Mouse (Mus musculus): ENCODE measurements around the gene Kcnk7. TPM values are rescaled to one million over a fixed set of nuclear protein-coding genes. Genes with fewer than 3 reads are reported as not detected.

The Kcnk7 gene
- total RNA-seq, 2 experiments from 2014 or later = not detected

DNA sequence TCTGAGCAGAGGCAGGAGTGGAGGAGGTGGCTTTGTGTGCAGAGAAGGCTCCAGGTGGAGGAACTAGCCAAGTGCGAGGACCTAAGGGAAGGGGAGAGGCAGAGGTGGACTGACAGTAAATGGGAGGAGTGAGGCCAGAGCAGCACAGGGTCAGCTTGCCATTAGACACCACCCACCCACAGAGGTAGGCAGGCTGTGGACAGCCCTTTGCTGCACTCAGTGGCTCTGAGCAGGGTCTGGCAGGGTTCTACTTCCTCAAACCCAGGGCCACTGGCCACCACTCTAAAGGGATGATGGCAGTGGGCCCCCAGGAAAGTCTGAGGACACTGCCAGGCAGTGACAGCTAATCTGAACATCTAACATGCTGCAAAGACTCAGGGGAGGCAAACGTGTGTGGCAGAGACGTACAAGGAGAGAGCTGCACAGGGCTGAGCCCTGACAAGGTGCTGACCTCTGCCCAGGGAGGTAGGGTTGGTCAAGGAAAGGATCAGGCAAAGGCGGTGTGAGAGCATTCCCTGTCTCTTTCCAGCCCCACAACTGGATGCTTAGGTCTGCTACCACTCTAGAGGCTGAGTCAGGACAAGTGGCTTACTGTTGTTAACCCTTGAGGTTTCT lies 19.9 kb downstream of the Kcnk7 start:
- DNase-seq = no peak
- intact Hi-C loops (cut with DNase I) = no loop called here

DNA sequence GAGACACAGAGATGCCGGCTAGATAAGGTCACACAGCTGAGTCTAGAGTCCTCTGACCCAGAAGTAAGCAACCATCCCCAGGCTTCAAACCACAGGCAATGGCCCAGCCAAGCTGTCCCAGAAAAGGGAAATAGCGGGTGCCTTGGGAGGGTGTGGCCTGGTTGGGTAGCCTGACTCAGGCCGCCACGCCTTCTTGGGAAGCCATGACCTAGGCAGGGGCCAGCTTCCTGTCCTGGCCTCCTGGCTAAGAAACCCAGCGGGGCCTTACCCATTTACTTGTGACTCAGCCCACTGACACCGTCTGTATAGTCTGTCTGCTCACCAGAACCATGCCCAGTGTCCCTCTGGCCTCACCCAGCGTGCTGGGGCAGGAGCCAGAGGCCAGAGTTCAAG lies 20.4 kb downstream of the Kcnk7 start:
- intact Hi-C loops (cut with DNase I) = no loop called here
- no peak for DNase-seq

DNA sequence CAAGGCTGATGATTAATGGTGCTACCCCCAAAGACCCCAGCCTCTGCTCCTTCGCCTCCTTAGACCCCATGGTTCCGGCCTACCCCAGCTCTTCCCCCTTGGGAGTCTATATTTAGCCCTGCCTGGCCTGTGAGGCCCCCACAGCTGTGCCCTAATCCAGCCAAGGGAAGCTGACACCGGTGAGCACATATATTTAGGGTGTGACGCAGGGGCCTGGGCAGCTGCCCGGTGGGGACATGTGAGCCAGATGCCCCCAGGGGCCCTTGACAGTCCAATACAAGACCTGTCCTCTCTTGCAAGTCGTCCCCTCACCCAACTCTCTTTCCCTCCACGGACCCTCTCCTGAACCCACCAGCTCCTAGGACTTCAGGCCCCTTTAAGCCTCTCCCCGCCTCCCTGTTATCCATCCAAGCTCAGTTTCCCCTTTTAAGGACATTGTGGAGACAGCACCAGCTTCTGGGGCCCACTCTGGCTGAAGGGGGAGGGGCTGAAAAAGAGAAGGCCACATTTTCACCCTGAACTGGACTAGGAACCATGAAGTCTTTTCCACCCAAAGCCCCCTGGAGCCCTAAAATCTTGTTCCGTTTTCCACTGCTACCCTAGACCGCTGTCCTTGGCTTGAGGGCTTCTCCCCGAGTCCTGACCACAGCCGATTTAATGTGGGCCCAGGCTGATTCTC lies 21.0 kb downstream of the Kcnk7 start:
- DNase-seq = no peak
- intact Hi-C loops (cut with DNase I) = no loop called here

DNA sequence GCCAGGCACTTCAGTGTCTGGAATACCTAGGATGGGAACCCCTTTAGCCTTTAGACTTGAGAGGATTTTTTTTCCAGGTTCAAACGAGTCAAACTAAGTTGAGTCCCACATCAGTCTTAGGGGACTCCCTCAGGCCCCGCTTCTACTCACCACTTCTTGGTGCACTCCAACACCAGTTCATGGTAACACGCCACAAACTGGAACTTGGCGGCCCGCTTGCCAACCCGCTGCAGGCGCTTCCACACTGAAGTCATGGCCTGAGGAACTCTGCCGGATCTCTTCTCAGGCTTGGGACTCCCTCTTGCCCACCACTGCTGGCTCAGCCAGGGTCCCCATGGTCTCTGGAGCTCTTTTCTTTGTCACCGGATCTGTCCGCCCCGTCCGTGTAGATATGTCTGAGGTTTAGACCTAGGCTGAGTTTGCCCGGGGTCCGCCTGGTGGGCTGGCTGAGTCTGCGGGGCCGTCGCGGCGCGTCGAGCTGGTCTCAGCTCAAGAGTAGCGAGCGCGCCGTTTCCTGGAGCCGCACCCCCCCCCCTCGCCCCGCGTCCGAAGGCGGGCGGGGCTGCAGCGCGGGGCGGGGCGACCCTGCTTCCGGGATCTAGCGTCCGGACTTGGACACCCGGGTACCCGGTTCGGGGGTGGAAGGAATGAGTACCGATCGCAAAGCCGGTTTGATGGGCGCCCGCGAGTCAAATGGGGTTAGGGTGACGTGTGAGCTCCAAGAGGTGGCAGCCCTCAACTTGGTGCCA lies 21.8 kb downstream of the Kcnk7 start, which contains the start of gene Ehbp1l1:
Ehbp1l1 (minus strand) TSS at position 551 of the 749 bp plus-strand sequence.
- intact Hi-C loops (cut with DNase I) = no loop called here
- DNase-seq = peak; percentile 57

DNA sequence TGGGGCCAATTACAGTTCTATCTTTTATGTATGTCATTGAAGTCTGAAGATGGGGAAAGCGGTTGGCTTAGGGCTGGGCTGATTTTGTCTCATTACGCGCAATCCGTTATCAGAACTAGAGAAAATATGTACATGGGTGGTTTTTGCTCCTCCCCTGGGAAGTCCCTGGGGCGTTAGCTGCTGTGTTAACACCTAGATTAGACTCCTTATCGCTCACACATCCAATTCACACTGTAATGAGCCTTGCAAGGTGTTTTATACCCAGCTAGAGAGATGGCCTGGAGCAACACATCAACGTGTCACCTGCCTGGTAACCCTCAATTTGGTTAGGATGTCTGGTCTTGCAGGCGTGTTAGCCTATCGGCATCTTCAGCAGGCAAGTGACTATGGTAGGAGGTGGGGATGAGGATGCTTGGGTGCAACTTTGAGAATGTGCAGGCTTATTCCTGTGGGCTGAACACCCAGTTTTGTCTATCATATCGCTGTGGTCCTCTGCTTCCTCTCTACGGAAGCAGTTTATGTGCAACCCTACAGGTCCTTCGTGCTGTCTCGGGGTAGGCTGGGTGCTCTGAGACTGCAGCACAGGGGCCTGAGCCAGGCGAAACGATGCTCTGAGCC lies 22.9 kb downstream of the Kcnk7 start:
- intact Hi-C loops (cut with DNase I) = no loop called here
- DNase-seq = no peak

DNA sequence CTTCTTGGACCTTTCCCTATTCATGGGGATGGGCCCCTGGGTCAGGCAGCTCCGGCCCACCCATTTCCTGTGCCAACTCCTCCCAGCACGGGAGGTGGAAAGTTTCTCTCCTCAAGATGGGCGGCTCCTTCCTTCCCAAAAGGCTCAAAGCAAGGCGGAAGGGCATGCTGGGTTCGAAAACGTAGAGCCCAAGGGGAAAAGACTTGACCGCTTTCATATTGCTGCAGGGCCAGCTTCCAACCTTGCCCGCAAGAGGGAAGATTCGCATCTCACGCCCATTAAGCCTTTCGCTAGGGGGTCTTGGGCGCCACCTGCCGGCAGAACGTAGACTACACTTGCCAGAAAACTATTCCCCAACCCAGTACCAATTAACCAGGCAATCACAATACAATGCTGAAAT lies 23.5 kb downstream of the Kcnk7 start:
- peak; percentile 91 for DNase-seq
- intact Hi-C loops (cut with DNase I) = no loop called here

DNA sequence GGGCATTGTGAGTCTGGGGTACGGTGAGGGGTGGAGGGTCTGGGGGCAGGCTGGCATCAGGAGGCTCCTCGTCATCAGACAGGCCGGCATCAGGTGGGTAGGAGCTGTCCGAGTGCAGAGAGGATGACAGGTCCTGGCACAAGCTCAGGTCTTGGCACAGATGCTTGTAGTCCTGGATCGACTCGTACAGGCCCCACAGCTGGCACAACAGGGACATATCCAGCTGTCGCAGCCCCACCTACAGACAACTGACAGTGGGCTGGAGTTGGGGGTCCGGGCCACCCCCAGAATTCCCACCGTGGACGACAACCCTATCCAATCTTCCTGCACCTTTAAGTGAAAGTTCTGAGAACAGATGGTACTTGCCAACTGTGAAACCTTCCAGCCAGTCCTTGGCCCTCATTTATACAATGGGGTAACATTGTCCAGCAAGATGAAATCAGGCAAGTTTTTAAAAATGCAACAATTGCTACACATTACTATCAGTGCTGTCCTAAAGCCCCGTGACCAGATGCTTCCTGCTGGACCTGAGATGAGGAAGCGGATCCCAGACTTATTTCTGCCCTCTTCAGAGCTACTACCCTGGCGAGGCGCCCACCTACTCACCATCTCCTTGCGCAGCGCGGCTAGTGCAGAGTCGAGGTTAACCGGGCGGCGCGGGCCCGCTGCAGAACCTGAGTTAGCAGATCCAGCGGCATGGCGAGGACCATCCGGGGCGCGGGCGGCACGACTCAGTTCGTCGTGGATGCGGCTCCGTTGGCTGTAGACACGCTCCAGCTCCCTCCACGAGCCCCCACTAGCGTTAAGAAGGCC lies 24.7 kb downstream of the Kcnk7 start:
- intact Hi-C loops (cut with DNase I) = no loop called here
- peak; percentile 83 for DNase-seq

DNA sequence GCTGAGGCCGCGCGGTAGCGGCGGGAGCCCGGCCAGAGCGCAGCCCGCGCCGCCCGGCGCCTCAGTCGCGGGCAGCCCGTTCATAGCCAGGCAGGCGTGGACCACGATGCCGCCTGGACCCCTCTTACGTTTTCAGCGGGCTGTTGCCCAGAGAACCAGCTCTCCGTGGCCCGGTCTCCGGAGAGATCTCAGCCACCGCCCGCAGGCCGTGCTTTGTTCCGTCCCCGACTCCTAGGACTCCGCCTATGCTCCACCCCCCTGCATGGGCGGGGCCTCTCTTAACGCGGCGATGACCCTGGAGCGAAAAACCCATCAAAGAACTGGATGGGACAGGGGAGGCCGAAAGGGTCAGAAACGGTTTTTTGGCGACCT lies 25.3 kb downstream of the Kcnk7 start, which contains the start of gene Fam89b:
Fam89b (minus strand) TSS at position 210 of the 372 bp plus-strand sequence.
- peak; percentile 93 for DNase-seq
- intact Hi-C loops (cut with DNase I) = no loop called here

DNA sequence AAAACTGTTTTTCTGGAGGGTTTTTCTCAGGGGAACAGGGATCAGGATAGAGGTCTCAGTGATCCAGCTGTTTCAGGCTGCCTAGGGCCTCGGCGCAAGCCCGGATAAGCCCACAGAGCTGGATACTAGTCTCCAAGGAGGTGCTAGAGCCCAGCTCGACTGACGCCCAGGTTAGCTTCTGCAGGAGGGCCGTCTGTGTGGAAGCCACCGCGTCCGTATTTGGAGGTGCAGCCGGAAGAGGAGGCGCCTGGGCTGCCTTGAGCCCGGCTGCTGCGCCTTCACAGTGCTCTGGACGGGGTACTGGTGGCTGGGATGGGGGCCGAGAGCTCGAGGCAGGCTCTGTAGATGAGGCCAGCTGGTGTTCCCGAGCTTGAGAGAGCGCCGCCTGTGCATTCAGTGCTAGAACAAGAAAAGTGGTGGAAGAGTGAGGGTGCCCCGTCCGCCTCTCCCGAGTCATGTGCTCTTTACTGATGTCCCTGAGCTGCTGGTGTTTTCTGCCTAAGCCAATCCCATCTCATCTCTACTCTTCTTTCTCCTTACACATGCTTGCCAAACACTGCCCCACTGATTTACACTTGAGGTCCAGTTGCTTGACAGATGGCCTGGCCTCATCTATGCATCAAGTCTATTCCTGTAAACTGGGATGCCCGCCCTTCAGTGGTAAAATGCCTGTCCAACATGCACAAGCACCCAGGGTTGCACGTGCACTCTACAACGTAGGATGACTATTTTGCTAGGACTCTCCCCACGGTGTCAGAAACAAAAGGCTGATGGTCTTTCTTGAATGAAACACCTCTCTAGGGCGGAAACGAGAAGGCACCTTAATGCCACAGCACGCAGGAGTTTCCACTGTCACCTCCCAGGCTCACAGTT lies 26.4 kb downstream of the Kcnk7 start:
- intact Hi-C loops (cut with DNase I) = no loop called here
- DNase-seq = peak; percentile 75

DNA sequence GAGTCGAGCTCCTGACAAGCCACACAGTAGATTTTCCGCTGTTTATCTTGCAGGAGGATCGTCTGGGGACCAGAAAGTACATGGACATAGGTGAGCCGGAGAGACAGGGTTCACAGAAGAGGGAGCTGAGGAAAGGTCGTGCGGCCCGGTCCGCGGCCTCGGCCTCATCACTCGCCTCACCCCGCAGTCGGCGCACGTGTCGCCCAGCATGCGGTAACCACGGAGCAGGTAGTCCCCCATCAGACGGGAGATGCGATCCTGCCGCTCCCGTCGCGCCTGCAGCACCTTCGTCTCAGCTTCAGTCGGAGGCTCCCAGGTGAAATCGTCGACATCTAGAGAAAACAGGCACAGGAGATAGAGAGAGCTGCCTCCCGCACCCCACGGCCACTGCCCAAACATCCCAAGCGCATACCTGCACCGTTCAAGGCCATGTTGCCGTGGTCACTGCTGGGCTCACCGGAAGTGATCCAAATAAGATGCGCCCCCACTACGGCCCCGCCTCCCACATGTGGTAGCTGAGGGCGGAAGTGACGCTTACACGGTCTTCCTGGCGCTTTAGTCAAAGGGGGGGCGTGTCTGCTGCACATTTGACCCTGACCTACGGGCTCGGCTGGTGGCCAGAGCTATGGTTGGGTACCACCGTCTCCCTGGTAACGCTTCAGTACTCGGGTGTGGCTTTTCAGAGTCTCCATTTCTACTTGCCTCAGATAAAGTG lies 27.3 kb downstream of the Kcnk7 start:
- peak; percentile 95 for DNase-seq
- intact Hi-C loops (cut with DNase I) = no loop called here

DNA sequence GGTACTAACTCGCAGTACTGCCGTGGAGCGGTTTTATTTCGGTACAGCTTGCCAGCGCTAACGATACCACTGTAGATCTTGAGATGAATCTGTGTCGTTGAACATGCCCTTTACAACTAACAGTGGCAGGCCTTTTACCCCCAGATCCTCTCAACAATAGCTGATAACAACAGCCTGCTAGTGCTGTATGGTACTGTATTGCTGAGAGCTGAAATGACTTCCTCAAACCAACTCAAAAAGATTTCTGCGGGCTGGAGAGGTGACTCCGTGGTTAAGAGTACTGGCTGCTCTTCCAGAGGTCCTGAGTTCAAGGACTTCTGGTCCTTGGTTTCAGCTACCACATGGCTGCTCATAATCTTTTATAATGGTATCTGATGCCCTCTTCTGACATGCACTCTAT lies 30.2 kb downstream of the Kcnk7 start:
- intact Hi-C loops (cut with DNase I) = no loop called here
- no peak for DNase-seq

DNA sequence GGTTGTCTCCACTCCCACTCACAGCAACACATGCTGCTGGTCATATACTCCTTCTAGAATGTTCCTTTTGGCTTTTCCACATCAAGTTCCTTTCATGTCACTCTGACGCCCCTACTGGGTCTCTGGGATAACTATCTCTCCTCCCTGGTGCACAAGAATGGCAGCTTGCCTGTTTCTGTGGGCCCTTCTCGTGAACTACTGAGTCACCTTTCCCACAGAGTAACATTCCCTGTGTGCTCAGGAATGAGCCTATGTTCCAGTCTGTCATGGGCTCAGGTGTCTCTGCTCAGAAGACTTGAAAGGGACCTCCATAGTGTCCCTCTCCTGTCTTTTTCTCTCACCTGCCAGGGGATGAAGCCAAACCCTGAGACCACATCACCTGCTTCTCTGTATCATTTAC lies 35.3 kb downstream of the Kcnk7 start:
- intact Hi-C loops (cut with DNase I) = no loop called here
- DNase-seq = no peak

DNA sequence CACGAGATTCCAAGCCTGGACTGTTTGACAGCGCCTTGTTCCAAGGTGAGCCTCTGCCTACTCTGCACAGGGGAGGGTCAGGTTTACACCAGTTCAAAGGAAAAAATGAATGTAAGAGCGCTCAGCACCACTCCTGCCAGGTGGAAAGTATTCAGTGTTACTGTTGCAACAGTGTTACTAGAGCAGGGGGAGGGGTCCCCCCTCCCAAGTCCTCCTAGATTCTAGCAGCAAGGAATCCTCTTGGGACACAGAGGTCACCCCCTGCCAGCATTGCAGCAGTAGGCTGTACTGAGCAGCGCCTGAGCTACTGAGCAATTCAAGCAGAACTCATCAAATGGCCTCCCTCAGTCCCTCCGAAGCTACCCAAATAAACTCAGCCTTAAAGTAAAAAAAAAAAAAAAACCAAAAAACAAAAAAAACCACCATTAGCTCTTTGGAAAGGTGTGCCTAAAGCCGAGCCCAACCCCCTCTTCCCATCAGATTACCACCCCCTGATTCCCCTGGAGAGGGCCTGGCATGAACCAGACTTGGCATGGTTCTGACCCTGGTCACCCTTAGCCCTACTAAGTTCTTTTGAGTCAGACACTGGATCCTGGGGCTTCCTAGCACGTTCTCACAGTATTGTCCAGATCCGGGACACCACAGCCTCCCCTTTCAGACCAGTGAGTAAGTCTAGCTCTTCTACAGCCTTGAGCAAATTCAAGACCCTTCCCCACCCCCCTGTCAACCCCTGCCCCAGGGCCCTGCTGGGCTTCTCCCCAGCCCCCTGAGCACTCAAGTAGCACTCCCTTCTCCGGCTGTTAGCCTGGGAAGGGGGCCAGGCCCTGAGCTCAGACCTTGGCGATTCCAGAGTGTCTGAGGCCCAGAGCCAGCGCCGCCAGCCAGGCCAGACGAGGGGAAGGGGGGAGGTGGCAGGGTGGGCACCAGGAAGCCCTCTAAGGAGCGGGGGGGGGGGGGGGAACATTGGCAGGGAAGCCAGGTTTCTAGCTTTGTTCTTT lies 36.5 kb downstream of the Kcnk7 start, which contains the start of gene Ltbp3:
Ltbp3 (plus strand) TSS at position 585 of the 998 bp plus-strand sequence.
- intact Hi-C loops (cut with DNase I) = no loop called here

DNA sequence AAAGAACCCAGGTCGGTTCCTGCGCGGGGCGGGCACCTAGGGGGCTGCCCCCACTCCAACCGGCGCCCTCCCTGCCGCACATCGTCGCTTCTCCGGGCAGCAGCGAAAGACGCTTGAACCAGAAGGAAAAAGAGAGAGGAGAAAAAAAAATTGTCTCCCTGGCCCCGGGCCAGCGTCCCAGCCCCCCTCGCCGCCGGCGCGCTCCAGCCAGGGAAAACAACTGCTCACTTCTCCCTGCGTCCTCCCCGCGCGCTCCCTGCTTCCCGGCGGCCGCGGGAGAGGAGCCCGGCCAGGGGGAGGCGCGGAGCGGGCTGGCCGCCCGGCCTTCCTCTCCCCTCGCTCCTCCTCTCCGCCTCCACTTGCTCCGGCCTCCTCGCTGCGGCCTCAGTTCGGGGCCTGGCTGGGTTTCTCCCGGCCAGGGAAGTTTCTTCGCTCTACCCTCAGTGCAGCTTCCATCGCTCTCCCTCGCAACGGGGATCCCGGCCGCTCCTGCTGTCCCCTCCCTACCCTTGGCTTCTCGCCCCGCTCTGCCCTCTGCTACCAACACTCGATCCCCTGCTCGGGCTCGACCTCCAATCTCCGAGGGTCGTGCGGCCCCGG lies 37.6 kb downstream of the Kcnk7 start:
- intact Hi-C loops (cut with DNase I) = no loop called here

More for the DNA sequence above, 36.5 kb downstream of the Kcnk7 start, which contains the start of gene Ltbp3:
- peak; percentile 97 for DNase-seq

DNA sequence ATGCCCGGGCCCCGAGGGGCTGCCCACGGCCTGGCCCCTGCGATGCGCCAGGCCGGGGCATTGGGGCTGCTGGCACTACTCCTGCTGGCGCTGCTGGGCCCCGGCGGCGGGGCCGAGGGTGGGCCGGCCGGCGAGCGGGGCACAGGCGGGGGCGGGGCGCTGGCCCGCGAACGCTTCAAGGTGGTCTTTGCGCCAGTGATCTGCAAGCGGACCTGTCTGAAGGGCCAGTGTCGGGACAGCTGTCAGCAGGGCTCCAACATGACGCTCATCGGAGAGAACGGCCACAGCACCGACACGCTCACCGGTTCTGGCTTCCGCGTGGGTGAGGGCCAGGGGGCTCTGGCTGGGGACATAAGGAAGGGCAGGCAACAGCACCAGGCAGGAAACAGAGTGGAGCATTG lies 38.1 kb downstream of the Kcnk7 start:
- DNase-seq = no peak
- intact Hi-C loops (cut with DNase I) = no loop called here

More for the DNA sequence above, 37.6 kb downstream of the Kcnk7 start:
- DNase-seq = peak; percentile 88

DNA sequence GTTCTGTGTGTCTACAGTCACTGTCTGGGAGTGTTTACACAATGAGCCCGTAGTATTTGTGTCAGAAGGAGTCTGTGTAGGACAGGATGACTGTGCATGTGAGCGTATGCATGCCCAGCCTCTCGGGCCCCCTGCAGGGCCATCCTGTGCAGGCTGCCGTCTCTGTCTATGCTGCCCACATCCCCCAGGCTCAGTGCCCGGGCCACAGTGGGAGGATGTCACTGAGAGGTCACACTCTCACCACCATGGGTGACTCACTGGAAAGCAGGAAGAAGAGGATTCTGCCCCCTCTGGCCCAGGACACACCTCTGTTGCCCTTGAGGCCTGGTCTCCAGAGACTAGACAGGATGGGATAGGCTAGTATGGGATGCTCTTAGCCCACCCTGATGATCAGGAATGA lies 39.4 kb downstream of the Kcnk7 start:
- intact Hi-C loops (cut with DNase I) = no loop called here
- peak; percentile 61 for DNase-seq

Data from left cerebral cortex, postnatal 4 days (tissue).